Mouse (Mus musculus): ENCODE measurements around the gene Pgbd5.

- TF ChIP-seq CTCF (IDR thresholded peaks at IDR 0.05): no peak
- no peak for TF ChIP-seq POLR2A (IDR thresholded peaks at IDR 0.05; ENCODE audit: insufficient read depth, low read depth, low read length)
- TF ChIP-seq EP300 (IDR thresholded peaks at IDR 0.05; ENCODE audit: insufficient read depth, low read depth, low read length): no peak
These were observed 76.9 kb downstream of the Pgbd5 start for GRCm38 (mm10) chr8:124362589-124362988.
